Mouse (Mus musculus) ES-E14 (cell line): ENCODE results near the gene Mapk10.

Experiments used
- CHD2 ChIP-seq: IDR thresholded peaks from 2 replicates; pipeline ENCODE4 v1.6.1; 2014; ENCODE audit warnings: mild to moderate bottlenecking, low read depth, low read length, inconsistent platforms
- HCFC1 ChIP-seq: IDR thresholded peaks from 2 replicates; pipeline ENCODE4 v1.6.1; 2012; ENCODE audit warnings: low read length, inconsistent platforms, borderline replicate concordance; ENCODE audit not compliant: insufficient read depth
- MAFK ChIP-seq: IDR thresholded peaks from 2 replicates; pipeline ENCODE4 v1.6.1; 2014; ENCODE audit warnings: mild to moderate bottlenecking, low read depth, low read length, inconsistent platforms; ENCODE audit not compliant: insufficient read depth
- ZC3H11A ChIP-seq: IDR thresholded peaks from 2 replicates; pipeline ENCODE4 v1.6.1; 2012; ENCODE audit warnings: low read depth, mild to moderate bottlenecking, inconsistent platforms, low read length, borderline replicate concordance

DNA sequence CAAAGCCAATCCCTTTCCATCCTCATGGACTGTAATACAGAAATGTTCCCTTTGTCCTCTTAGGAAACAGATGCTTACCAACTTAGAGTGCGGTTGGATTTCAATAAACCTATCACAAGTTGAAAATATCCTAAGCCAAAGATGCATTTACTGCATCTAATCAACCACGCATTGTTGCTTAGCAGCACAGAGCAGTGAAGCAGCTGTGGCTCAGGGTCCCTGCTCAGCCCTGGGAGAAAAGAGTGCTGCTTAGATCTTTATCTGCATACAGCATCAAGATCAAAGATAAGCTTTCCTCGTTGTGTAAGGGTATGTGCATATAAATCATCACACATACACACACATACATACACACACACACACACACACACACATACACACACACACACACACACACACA, 190.2 kb downstream of the Mapk10 start:
- TF ChIP-seq ZC3H11A (no peak), MAFK (no peak), HCFC1 (no peak), CHD2 (no peak)
